Mouse (Mus musculus) brain, adult 2 months (tissue): ENCODE data around the gene C1qtnf2.
A peak's percentile ranks its signal among the peaks of the same experiment; 100 is the strongest.

ENCODE experiments used
- DNase-seq: peaks from one replicate; pipeline ENCODE4 v3.0.0; 2011; ENCODE audit warnings: low read depth, low spot score

Gene C1qtnf2

GRCm38 (mm10) chr11:43483122-43483792 lies 9.2 kb downstream of the C1qtnf2 start:
- peak; percentile 40 for DNase-seq

DNA sequence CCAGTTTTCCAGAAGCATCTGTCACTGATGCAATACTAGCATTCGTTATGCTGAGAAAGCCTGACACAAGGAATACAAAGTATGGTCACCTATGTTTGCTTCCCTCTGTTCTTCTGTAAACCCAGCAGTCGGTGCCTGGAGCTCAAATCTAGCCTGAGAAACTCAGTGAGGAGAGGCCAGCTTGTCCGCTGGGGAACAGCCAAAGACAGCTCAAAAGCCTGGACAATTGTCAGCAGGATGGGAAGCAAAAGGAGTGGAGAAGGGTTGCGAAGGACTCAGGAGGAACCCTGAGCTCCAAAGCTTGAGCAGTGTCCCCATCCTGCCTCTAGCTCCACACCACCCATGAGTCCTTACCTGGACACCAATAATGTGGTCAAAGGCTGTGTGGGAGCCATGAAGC lies 10.0 kb downstream of the C1qtnf2 start:
- DNase-seq: no peak

DNA sequence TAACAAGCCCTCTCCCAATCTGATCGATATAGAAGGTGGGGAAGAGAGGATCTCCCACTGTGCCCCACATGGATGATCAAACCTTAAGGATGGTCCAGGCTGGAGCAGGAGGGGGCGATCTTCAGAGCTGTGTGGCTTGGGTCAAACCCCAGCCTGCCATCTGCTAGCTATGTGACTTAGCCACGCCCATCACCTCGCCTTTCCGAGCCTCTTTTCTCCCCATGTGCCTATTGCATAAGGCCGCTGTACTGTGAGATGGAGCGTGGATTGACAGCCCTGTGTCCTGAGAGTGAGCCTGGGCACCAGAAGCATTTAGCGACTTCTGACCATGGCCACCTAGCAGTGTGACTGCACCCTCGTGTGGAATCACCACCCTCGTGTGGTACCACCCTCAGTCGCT lies 10.6 kb downstream of the C1qtnf2 start:
- DNase-seq: no peak

DNA sequence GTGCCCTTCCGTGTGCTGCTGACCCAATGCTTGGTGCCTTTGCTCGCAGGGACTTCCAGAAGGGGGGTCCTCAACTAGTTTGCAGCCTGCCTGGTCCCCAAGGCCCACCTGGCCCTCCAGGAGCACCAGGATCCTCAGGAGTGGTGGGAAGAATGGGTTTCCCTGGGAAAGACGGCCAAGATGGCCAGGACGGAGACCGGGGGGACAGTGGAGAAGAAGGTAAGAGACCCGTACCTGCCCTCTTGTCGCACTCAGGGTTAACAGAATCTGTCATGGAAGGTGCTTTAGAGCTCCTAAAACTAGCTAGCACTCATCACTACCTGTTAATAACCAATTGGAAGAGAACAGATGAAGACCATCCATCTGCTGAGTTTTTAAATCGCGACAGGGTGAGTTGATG lies 11.8 kb downstream of the C1qtnf2 start:
- no peak for DNase-seq

DNA sequence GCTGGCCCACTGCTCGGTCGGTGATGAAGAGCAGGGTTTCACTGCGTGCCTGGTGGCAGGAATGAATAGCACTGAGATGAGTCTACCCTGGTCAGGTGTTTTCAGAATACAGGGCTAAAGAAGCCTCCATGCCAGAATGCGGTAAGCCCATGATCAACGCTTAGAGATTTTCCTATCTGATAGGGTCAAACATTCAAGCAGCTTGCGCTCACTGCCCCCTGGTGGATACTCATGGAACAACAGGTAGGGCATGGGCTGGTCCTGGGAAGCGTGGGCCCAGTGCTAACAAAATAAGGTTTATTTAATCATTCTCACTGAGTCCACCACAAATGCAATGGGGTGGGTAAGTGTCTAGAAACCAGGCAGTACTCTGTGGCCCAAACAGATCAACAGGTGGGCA lies 18.6 kb downstream of the C1qtnf2 start:
- peak; percentile 70 for DNase-seq

- peak; percentile 91 for DNase-seq
Observed at GRCm38 (mm10) chr11:43493815-43494409, 19.8 kb downstream of the C1qtnf2 start.

- DNase-seq: no peak
Observed at GRCm38 (mm10) chr11:43495037-43495436, 21.0 kb downstream of the C1qtnf2 start.

GRCm38 (mm10) chr11:43495532-43495931 lies 21.5 kb downstream of the C1qtnf2 start:
- peak; percentile 90 for DNase-seq

GRCm38 (mm10) chr11:43501256-43501655 lies 27.2 kb downstream of the C1qtnf2 start:
- peak; percentile 46 for DNase-seq

- DNase-seq: peak; percentile 35
Observed at GRCm38 (mm10) chr11:43505188-43505587, 31.1 kb downstream of the C1qtnf2 start.

GRCm38 (mm10) chr11:43507976-43508375 lies 33.9 kb downstream of the C1qtnf2 start:
- DNase-seq: peak; percentile 70

GRCm38 (mm10) chr11:43509878-43510277 lies 35.8 kb downstream of the C1qtnf2 start:
- DNase-seq: no peak

- DNase-seq: no peak
Observed at GRCm38 (mm10) chr11:43512661-43513190, 38.6 kb downstream of the C1qtnf2 start.

DNA sequence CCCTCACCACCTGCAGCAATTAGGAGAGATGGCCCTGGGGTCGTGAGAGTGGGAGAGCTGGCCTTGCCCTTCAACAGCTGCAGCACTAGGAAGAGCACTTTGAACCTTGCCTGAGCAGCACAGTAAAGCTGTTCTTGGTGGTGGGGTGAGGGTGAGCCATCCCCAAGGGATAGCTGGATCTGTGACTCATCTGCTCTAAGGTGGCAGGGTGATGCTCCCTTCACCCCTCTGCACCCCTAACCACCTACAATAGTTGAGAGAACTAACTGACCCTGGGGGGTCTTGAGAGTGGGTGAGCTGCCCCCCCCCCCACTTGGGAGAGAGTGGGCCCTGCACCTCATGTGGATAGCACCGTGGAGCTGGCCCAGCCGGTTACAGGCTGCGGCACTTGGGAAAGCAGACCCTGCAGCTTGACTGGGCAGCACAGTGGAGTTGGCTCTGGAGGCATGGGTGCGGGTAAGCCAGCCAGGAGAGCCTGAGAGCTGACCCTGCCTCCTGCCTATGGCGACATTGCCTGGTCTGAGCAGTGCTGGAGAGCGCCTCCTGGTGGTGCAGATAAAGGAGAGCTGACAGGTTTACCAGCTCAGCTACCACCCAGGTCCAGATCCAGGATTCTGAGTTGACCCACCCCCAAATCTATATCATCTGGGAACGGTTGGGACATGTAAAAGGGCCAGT lies 42.4 kb downstream of the C1qtnf2 start:
- peak; percentile 60 for DNase-seq

DNA sequence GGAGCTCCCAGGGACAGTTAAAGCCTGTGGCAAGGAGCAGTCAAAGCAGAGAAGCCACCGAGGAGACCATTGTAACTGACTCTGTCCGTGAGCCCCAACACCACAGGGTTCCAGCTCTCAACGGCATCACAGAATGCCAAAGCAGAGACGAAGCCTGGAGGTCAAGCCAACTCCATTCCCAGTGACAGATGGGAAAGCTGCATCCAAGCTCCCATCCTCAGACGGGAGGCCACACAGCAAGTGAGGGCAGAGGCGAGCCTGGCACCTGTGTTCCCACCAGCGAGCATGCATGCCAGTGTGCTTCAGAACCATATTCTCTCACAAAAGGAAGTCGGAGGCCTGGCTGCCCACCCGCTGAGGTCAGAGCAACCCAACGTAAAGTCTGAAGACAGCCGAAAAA lies 43.6 kb downstream of the C1qtnf2 start:
- DNase-seq: peak; percentile 97

GRCm38 (mm10) chr11:43518086-43518485 lies 44.0 kb downstream of the C1qtnf2 start:
- peak; percentile 36 for DNase-seq

- DNase-seq: peak; percentile 90
Observed at GRCm38 (mm10) chr11:43518821-43519220, 44.7 kb downstream of the C1qtnf2 start.

DNA sequence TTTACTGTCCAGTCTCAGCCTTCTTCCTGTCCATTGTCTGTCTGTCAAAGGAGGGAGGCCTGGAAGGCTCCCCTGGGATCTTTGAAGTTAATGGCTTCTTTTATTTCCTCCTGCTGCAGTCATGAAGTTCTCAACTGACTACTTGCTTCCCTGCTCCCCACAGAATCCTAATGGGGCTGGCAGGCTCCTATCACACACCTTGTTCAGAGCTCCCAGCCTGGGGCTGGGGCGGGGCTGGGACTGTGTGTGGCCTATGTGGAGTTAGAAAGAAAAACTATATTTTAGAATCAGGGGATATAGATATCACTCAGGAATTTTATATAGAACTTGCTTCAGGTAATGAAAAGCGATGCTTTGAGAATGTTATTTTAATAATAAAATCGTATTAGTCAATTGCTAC lies 46.4 kb downstream of the C1qtnf2 start:
- DNase-seq: no peak

DNA sequence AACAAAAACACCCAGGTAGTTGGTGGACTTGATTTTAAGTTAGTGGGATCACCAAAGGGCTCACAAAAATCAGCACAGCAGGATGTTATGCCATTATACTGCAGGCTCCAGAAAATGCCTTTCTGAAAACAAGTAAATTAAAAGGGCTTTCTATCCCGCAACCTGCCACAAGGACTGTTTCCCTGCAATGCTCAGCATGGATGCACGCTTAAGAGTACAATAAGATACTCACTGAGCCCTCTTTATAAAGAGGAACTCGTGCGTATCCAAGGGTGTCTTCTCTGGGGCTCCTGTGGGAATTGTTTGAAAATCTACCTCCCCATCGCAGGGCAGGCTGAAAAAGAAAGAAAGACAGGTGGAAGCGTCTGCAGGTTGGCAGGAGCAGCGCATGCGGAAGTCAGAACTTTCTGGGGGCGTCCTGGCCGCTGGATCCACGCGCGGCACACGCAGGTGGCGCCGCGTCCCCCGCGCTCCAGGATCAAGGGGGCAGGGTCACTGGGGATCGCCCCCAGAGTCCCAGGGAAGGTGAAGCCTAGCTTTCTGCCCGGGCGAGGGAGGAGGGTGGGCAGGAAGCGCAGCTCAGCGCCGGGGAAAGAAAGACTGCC lies 54.1 kb downstream of the C1qtnf2 start:
- peak; percentile 60 for DNase-seq

DNA sequence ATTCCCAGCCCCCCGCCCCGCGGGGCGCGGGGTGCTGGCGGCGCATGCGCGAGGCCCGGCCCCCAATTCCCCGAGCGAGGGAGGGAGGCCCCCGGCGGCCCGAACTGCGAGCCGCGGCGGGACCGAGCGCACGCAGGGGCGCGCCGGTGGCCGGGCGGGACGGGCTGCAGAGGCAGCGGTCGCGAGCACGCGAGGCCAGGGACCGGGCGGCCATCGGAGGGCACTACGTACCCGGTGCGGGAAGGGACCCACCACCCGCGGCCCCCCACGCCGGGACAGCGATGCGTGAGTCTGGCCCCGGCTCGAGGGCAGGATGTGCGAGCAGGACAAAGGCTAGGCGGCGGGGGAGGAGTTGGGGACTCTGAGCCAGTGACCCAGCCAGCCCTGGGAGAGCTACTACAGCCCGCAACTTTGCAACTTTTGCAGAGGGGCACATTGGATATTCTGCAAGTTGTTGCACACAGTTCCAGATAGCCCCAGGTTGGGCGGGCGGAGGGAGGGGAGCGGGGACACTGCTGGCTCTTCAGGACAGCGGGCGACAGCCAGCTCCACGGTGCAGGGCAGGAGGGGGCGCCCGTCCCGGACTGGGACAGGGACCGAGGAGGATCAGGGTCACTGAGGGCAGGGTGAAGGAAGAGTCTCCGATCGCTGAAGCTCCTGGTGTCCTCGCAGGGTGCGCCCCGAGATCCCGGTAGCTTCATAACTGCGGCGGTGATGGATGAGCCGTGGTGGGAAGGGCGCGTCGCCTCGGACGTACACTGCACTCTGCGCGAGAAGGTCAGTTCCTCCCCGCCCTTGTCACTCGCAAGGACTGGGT lies 54.8 kb downstream of the C1qtnf2 start, which contains the start of gene Ccnjl:
TSS of gene Ccnjl (plus strand) at position 102 of the 817 bp plus-strand sequence.
- peak; percentile 65 for DNase-seq

DNA sequence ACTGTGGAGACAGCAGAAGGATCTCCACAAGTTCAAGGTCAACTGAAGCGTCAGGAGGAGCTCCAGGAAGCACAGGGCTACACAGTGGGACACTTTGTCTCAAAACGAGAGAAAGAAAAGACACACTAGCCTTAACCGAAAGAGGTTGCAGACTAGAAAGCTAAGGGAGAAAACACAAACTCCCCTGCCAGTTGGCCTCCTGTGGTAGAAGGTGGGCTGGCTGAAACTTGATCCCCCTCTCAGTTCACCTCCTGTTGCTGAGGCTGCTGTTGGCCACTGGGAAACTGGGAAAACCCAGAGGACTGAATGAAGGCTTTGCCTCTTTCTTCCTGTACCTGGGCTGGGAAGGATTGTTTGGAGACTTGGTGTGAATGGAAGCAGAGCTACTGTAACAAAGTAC lies 56.0 kb downstream of the C1qtnf2 start:
- no peak for DNase-seq
